16 mouse cellular contexts compared by ENCODE assay signal in the genomic region with DNA sequence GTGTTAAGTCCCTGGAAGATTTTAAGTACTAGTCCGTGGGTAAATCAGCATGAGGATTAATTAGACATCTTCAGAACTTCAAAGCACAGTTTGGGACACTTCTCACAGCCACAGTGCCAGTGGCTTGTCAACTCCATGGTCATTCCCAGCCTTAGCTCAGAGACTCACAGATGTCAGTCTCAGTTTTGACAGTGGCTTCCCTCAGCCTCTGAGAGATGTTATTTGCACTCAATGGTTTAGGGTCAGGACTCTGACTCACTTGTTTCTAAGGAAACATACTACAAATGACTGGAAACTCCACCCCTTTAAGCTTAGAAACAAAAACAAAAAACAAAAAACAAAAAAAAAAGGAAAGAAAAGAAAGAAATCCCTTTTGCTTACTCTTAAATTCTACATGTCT. TPM values are rescaled to one million over a fixed set of nuclear protein-coding genes. Genes with fewer than 3 reads are reported as not detected.
DNase-seq lines count a peak whose midpoint lies in the region; ATAC-seq and TF ChIP-seq lines count a peak whose summit lies in the region.
"Had no signal": no experiment of that assay in that cellular context is flagged by ENCODE, and none has a peak within 500 bp of the region (broad histone marks: within the 10 kb centered on the region; RNA-seq: fewer than 3 reads in every experiment).

No protein-coding gene starts in this region.

- no peaks in the 10 kb centered on the region for H3K27me3 ChIP-seq in lung, embryonic 14.5 days (ENCODE audit: insufficient read depth, low read length)
- H3K27me3 ChIP-seq in splenic B cell, adult 2 months (ENCODE audit: control insufficient read depth, insufficient read depth, low read length, poor library complexity, severe bottlenecking), result no peaks in the 10 kb centered on the region
- no peaks in the 10 kb centered on the region for H3K27me3 ChIP-seq in stomach, postnatal 0 days (ENCODE audit: control insufficient read depth, insufficient read depth, low read length)
- H3K27me3 ChIP-seq: embryonic facial prominence, embryonic 15.5 days; hindbrain, embryonic 12.5 days; kidney, embryonic 15.5 days had no signal

- H3K4me2 ChIP-seq in lung, embryonic 14.5 days, result no peak overlapping the region
- H3K4me2 ChIP-seq in stomach, postnatal 0 days (replicated peaks; ENCODE audit: low read depth), result no peak overlapping the region
- H3K4me2 ChIP-seq: hindbrain, embryonic 12.5 days had no signal

- TF ChIP-seq CTCF in lung, adult 2 months (IDR thresholded peaks at IDR 0.05; ENCODE audit: insufficient read depth, low read length), result no peak
- TF ChIP-seq CTCF in lung, embryonic 14.5 days (IDR thresholded peaks at IDR 0.05; ENCODE audit: low read depth), result no peak
- TF ChIP-seq CTCF in stomach, postnatal 0 days (IDR thresholded peaks at IDR 0.05; ENCODE audit: low read depth), result no peak

- peak overlapping the region; percentile 54 for H3K4me3 ChIP-seq in lung, adult 2 months (replicated peaks; ENCODE audit: extremely low read depth, low read depth, low read length)
- no peak overlapping the region for H3K4me3 ChIP-seq in lung, embryonic 14.5 days (ENCODE audit: low read depth, low read length)
- H3K4me3 ChIP-seq in stomach, postnatal 0 days (ENCODE audit: low read depth, low read length), result no peak overlapping the region
- H3K4me3 ChIP-seq: hindbrain, embryonic 12.5 days had no signal

- no peak for ATAC-seq in lung, embryonic 14.5 days (ENCODE audit: insufficient read depth)
- ATAC-seq in stomach, postnatal 0 days (ENCODE audit: low FRiP score, low TSS enrichment), result no peak

- peaks cover 7% of the 10 kb centered on the region for H3K4me1 ChIP-seq in lung, adult 2 months (ENCODE audit: control insufficient read depth, insufficient read depth, low read length)
- no peaks in the 10 kb centered on the region for H3K4me1 ChIP-seq in lung, embryonic 14.5 days (ENCODE audit: insufficient read depth)
- H3K4me1 ChIP-seq in stomach, postnatal 0 days (replicated peaks; ENCODE audit: control insufficient read depth, insufficient read depth), result no peaks in the 10 kb centered on the region
- H3K4me1 ChIP-seq: embryonic facial prominence, embryonic 15.5 days; hindbrain, embryonic 12.5 days; kidney, embryonic 15.5 days had no signal

- TF ChIP-seq EP300 in stomach, postnatal 0 days (optimal IDR thresholded peaks at IDR 0.05), result no peak

- no peak overlapping the region for H3K27ac ChIP-seq in lung, embryonic 14.5 days (ENCODE audit: low read depth)
- H3K27ac ChIP-seq in stomach, postnatal 0 days (replicated peaks), result no peak overlapping the region
- H3K27ac ChIP-seq: embryonic facial prominence, embryonic 15.5 days; hindbrain, embryonic 12.5 days; kidney, embryonic 15.5 days had no signal

- WGBS in lung, adult 2 months, result 19% methylated on average over 1 of the region's 1 CpGs
- WGBS in lung, embryonic 14.5 days, result 24% methylated on average over 1 of the region's 1 CpGs
- 39% methylated on average over 1 of the region's 1 CpGs for WGBS in stomach, postnatal 0 days

- no peak for TF ChIP-seq POLR2A in lung, adult 2 months (IDR thresholded peaks at IDR 0.05; ENCODE audit: borderline replicate concordance, extremely low read depth, low read depth, low read length)

- H3K9ac ChIP-seq in lung, embryonic 14.5 days, result no peak overlapping the region
- H3K9ac ChIP-seq in stomach, postnatal 0 days (ENCODE audit: low read length), result no peak overlapping the region
- H3K9ac ChIP-seq: embryonic facial prominence, embryonic 15.5 days; hindbrain, embryonic 12.5 days; kidney, embryonic 15.5 days had no signal

- H3K36me3 ChIP-seq in lung, embryonic 14.5 days (ENCODE audit: insufficient read depth), result no peaks in the 10 kb centered on the region
- H3K36me3 ChIP-seq in splenic B cell, adult 2 months (ENCODE audit: control insufficient read depth, insufficient read depth, low read length, poor library complexity, severe bottlenecking), result no peaks in the 10 kb centered on the region; the same call in 1 of the 2 replicates
- no peaks in the 10 kb centered on the region for H3K36me3 ChIP-seq in stomach, postnatal 0 days (ENCODE audit: control insufficient read depth, insufficient read depth, low read length)
- H3K36me3 ChIP-seq: embryonic facial prominence, embryonic 15.5 days; hindbrain, embryonic 12.5 days; kidney, embryonic 15.5 days had no signal

- no peaks in the 10 kb centered on the region for H3K9me3 ChIP-seq in lung, embryonic 14.5 days (ENCODE audit: low read depth, low read length)
- no peaks in the 10 kb centered on the region for H3K9me3 ChIP-seq in stomach, postnatal 0 days (ENCODE audit: control insufficient read depth, low read length)
- H3K9me3 ChIP-seq: embryonic facial prominence, embryonic 15.5 days; hindbrain, embryonic 12.5 days; kidney, embryonic 15.5 days had no signal

- peak; percentile 8 for DNase-seq in adrenal gland, postnatal 14 days
- no peak for DNase-seq in adrenal gland, postnatal 36 days
- DNase-seq in lung, adult 2 months, result no peak
- no peak for DNase-seq in lung, postnatal 4 days
- DNase-seq in lung, embryonic 14.5 days, result peak; percentile 23
- peak; percentile 42 for DNase-seq in splenic B cell, adult 2 months (ENCODE audit: low read depth, low spot score)
- no peak for DNase-seq in spleen, postnatal 10 days (ENCODE audit: low spot score in 2 of 2)
- no peak for DNase-seq in stomach, postnatal 0 days (ENCODE audit: low spot score)
- DNase-seq: cerebellum, adult 8-10 months; right cerebral cortex, postnatal 4 days had no signal

RNA-seq across cellular contexts. Expression of gene Gbp2, which starts 0.8 kb away (rescaled TPM):
- 11.8 and 12.7 TPM in 2 replicates for total RNA-seq in adrenal gland, postnatal 14 days (2021)
- 10 to 100 TPM; 14.2 to 20.9 TPM for total RNA-seq in adrenal gland, postnatal 36 days (2021)
- polyA plus RNA-seq in lung, adult 2 months (2012; rRNA removed), result 19.6 and 24.6 TPM in 2 replicates
- 1.8 and 2.8 TPM in 2 replicates for polyA plus RNA-seq in lung, embryonic 14.5 days (2014; fragmentation: Nextera tagmentation; extraction: Ambion mirVana)
- polyA plus RNA-seq in stomach, postnatal 0 days (2015; fragmentation: Nextera tagmentation; extraction: Ambion mirVana), result 2.8 and 3.7 TPM in 2 replicates

RNA-seq across cellular contexts. Expression of gene Gbp2b, which starts 25.0 kb away (rescaled TPM):
- 0.26 and 0.83 TPM in 2 replicates for total RNA-seq in adrenal gland, postnatal 14 days (2021)
- total RNA-seq in adrenal gland, postnatal 36 days (2021), result under 1 TPM; 0.20 to 0.26 TPM
- 0.06 and 0.11 TPM in 2 replicates for polyA plus RNA-seq in lung, adult 2 months (2012; rRNA removed)
- polyA plus RNA-seq in lung, embryonic 14.5 days (2014; fragmentation: Nextera tagmentation; extraction: Ambion mirVana), result not detected in 2 replicates
- not detected in 2 replicates for polyA plus RNA-seq in stomach, postnatal 0 days (2015; fragmentation: Nextera tagmentation; extraction: Ambion mirVana)
- polyA plus RNA-seq: embryonic facial prominence, embryonic 15.5 days; frontal cortex, adult 2 months; hindbrain, embryonic 12.5 days; liver, embryonic 16.5 days; neural tube, embryonic 11.5 days had no signal

RNA-seq across cellular contexts. Expression of gene Gbp3, which starts 59.8 kb away (rescaled TPM):
- 8.1 and 14.5 TPM in 2 replicates for total RNA-seq in adrenal gland, postnatal 14 days (2021)
- 10 to 100 TPM; 11.4 to 11.8 TPM for total RNA-seq in adrenal gland, postnatal 36 days (2021)
- 24.7 and 33.3 TPM in 2 replicates for polyA plus RNA-seq in lung, adult 2 months (2012; rRNA removed)
- polyA plus RNA-seq in lung, embryonic 14.5 days (2014; fragmentation: Nextera tagmentation; extraction: Ambion mirVana), result 1.3 and 1.6 TPM in 2 replicates
- polyA plus RNA-seq in stomach, postnatal 0 days (2015; fragmentation: Nextera tagmentation; extraction: Ambion mirVana), result 2.9 and 3.2 TPM in 2 replicates

Comparison
In these comparisons a context has a peak if more than half of its experiments do, and no peak if none do; other contexts are left out.
1. DNase-seq: peak in adrenal gland, postnatal 14 days (single experiment), lung, embryonic 14.5 days (single experiment) and splenic B cell, adult 2 months (single experiment); none in adrenal gland, postnatal 36 days (0 of 2), lung, adult 2 months (single experiment), lung, postnatal 4 days (0 of 2), spleen, postnatal 10 days (0 of 2) and stomach, postnatal 0 days (single experiment).